Mouse (Mus musculus) yolk sac, embryonic 10.5 days (tissue): Measurements from ENCODE around the gene Idh1.

ENCODE experiments used
- DNase-seq: peaks from one replicate; pipeline ENCODE4 v3.0.0-alpha.2; 2017; ENCODE audit warnings: low spot score

Idh1 gene

DNA sequence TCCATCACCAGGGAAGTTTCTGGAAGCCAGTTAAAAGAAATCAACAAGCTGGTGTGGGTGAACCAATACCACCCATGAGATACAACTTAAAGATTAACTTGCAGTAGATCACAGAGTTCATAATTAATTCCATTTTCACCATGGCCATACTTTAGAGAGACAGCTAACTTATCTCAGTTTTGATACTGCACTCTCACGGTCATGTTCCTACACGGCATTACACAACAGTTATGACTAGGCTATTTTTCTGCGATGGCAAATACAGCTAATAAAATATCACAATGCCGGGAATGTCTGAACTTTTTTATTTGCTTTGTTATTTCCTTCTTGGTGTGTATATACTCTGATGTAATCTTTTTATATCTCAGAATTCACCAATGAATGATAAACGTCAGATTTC lies 9.4 kb downstream of the Idh1 start:
- no peak for DNase-seq

DNA sequence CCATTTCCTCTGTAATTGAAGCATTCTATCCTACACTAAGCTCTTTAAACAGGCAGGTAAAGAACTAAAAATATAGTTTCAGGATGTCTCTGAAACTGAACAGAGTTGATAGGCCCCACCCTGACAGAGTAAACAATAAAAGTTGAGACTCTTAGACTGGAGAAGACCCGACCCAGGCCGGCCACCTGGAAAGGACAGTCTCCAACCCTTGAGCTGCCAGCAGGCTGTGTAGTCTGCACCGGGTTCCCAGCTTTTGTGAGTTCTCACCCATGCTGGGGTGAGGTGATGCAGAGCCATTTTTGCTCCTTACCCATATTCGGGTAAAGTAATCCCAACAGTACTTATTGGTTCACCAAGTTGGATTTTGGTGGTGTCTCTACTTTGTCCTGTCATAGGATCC lies 10.1 kb downstream of the Idh1 start:
- DNase-seq: no peak

DNA sequence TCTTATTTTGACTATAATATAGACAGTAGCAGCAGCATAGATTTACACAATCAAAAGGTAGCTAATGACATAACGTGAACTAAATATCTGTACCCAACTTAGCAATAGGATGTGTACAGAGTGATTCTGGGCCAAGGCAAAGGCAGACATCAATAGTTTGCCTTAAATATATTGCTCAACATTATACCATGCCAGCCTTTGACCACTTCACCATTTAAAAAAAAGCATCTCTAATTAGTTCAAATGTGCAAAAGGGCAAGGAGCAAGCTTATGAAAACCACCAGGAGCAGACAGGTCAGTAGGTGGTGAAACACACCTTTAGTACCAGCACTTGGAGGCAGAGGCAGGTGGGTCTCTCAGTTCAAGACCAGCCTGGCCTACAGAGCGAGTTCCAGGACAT lies 12.6 kb downstream of the Idh1 start:
- DNase-seq: no peak

DNA sequence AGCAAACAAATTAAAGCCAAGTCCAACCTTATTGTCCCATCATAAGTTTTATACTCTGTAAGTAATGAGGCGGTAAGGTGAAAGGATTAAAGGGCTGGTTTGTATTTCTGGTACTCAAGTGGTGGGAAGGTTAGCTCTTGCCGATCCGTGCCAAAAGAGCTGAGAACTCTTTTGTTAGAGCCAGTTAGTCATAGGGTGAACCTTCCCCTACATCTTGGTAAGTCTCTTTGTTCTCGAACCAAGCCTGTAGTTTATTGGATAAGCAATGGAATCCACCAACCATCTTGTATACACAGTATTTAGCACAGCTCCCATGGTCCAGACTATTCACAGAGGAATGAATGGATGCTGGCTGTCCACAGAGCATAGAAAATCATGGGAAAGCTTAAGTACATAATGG lies 14.7 kb downstream of the Idh1 start:
- no peak for DNase-seq

DNA sequence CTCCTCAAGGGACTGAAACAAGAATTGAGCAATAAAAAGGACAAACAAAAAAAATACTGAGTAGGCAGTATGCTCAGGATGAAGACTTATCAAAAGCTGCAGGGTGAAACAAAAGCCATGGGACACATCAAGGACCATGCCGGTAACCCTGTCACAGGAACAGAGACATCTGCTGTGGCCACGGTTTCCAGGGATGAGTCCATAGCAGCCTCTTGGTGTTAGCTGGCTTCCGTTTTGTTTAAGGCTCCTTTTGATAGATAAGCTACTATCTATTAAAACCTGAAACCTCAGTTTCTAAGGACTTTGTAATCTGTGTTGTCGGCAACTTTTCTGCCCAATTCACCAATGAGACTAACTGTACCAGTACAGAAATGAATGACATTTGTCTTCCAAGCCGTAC lies 16.4 kb downstream of the Idh1 start:
- DNase-seq: no peak

DNA sequence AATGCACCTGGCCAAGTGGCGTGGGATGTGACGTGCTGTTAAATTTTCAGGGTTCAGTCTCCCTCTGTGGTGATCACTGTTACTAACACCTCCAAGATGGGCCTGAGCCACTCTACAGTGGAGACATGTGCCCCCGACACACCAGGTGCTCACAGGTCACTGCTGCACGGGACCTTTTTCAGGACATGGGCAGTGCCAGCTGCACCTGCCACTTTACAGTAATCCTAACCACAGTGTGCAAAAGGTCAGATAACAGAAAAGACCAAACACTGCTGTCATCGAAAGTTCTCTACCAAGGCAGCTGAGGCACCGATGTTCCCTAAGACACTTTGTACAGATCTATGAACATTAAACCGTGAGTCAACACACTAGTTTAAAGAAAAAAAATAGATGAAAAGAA lies 16.8 kb downstream of the Idh1 start:
- DNase-seq: no peak

DNA sequence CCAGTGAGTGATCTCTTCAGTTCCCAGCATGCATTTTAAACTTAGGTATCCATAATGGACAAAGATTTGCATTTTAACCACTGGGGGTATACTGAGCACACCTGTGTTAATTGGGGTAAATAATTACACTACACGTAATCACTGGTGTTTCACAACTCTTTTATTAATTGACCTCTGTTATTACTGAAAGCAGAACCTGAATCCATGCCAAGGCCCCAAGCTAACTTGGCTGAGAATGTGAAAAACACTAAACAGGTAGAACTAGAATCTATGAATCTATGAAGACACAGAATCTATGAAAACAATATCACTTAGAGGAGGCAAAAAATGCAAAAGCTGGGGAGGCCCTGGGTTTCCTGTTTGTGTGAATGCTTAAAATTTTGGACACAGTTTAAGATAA lies 18.8 kb downstream of the Idh1 start:
- no peak for DNase-seq

DNA sequence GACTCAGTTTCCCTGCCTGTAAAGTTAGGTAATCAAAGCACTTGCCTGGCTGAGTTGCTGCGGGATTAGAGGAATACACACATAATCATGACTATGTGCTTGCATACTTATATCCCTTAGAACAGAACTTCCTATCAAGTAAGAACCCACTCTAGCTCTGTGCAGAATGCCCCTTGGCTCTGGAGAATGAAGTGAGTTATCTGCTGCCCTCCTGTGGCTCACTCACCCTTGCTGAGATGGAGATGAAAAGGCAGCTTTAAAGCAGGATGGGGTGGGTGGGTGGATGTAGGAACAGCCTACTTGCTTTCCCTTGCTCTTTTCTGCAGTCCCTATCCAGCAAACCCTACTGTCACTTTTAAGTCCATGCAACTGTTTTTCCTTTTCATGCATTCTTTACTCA lies 24.1 kb downstream of the Idh1 start:
- DNase-seq: no peak

DNA sequence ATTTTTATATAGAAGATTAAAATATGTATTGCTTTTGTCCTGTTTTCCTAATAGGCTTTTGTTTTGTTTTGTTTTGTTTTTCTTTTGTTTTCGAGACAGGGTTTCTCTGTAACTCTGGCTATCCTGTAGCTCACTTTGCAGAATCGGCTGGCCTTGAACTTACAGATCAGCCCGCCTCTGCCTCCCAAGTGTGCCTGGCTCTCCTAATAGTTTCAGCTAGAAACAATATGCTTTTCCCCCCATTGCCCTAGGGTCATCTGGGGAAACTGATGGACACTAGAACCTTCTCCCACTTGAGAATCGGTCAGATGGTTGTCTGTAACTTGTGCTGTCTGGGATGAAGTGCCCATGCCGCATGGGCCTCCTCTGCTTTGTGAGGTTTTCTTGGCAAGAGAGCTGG lies 30.2 kb downstream of the Idh1 start:
- DNase-seq: no peak

DNA sequence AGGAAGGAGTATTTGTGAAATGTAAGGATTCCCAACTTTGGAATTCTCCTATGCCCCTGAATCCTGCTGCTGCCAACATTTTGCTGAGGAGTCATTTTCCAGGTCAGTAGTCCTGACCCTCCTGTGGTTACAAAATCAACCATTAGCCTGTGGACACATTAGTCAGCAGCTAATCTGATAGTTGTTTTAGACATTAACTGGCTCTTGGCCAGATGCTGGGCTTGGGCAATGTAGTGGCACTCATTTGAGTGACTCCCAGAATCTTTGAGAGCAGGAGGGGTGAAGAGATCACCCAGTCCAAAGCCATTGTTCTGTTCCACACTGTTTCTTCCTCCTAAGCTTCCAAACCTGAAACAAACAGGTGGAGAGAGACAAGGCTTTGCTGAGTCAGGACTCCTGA lies 31.5 kb downstream of the Idh1 start:
- DNase-seq: peak; percentile 66

DNA sequence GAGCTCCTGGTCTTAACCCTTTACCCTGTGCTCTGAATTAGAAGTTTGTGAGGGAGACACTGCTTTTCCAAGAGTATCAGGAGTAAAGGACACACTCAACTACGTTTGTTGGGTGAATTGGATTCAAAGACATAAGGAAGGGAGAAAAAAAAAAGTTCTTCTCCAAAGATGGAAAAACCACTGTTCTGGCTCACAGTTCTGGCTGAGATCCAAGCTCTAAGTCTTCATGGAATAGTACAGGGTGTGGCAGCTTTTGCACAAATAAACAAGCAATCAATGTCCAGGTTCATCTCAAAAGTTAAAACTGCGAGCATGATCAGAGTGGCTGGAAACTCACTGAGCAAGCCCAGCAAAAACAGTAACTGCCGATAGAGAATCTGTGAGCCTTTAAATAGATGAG lies 38.3 kb downstream of the Idh1 start:
- DNase-seq: no peak

DNA sequence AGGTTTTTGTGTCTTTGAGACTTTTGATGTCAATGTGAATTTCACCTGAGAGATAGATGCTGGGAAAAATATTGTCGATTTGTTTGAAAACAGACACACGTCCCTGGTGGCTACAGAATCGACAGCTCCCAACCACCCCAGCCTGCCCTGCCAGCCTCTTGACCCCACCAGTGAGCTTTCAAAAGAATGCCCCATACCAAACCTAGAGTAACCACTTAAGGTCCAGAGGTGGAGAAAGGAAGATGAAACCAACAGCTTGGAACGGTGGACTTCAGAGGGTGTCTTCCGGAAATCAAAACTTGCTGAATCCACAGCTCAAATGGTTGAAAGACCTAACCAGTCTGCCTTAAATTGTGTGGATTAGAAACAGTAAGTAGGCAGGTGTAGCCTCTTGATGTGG lies 39.0 kb downstream of the Idh1 start:
- DNase-seq: no peak

DNA sequence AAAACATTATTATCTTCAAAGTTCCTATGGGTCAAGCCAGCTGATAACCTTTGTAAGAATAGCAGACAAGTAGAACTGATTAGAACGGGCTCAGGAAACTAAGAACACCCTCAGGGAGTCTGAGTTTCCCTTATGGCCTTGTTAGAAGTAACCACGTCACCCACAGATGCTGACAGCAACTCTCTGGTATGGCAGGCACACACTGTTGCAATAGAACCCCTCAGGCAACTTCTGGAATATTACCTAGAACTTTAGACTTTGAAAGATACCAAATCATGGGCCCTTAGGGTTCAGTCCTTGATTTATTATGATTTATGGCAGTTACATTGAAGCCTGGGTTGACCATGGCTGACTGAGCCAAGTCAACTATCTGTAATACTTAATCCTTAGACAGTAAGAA lies 39.7 kb downstream of the Idh1 start:
- DNase-seq: no peak

DNA sequence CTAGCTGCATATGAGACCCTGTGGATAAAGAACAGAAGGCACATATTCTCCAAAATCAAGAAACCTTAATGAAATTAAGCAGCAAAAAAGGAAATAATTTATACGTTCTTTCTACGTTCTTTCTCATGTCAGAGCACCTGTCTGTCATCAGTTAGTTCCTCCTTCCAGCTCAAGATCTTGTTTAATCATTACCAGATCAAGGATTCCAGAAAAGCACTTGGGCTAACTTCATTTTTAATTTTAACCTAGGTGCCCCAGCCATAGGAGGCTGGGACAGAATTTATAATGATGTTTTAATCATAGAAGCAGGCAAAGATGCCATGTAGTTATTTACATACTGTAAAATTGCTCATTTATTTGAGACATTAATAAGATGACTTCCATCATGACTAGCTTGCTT lies 41.5 kb downstream of the Idh1 start:
- DNase-seq: no peak

DNA sequence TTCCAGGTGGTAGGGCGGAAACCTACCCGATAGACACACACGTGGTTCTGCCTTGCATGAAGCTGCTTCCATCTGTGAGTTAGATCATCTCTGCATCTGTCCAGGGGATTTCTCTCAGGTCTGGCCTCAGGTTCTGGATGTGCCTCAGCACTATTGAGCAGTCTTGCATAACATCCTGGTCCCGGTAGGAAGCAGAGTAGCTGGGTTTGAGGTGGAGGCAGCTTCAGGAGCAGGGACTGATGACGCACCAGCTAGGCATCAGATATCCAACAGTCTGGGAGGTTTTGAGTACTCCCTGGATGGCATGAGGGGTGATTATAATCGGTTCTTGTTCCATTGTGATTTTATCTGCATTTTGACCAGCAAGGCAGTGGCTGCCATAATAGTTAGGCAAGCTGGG lies 48.7 kb downstream of the Idh1 start:
- no peak for DNase-seq

DNA sequence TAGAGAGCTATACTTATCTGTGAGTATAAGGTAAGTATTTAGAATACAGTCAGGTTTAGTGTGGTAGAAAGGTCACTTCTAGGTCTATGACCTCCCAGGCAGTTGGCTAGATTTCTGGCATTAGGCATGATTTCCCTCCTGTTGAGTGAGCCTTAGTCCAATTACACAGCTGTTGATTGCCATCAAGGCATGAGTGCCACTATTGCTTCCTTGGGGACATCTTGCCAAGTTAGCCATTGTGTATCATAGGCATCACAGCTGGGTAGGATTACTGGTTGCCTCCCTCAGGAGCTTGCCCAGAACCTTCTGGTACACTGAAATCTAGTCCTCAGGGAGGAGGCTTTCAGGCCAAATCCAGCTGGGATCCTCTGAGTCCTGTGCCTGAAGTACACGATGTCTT lies 53.5 kb downstream of the Idh1 start:
- DNase-seq: no peak

DNA sequence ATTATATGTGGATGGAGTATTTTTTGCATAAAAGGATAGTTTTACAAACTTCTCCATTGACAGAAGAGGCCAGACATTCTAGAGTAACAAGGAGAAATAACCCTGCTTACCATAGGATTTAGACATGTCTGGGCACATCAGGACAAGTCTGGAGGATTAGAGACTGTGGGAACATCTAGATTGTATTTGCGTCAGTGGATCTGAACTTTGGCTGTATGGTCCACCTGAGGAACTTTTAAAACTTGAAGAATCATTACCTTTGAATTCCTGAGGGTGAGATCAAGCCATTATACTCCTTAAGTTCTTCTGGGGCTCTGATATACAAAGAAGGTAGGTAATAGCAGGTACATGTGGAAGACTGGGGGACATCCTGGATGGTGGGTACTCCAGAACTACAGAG lies 54.6 kb downstream of the Idh1 start:
- no peak for DNase-seq

DNA sequence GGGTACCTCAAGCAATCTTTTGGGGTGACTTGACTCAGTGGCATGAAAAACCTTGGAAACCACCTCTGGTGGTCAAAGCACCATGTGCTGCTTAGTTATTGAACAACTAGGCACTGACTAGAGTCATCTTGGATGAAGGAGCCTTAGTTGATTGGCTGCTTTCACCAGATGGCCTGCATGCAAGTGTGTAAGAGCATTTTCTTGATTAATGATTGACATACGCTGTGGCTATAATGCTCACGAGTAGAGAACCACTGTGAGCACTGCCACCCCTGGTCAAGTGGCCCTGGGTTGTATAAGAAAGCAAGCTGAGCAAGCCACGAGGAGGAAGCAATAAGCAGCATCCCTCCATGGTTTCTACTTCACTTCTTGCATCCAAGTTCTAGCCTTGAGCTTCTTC lies 56.1 kb downstream of the Idh1 start:
- peak; percentile 60 for DNase-seq

DNA sequence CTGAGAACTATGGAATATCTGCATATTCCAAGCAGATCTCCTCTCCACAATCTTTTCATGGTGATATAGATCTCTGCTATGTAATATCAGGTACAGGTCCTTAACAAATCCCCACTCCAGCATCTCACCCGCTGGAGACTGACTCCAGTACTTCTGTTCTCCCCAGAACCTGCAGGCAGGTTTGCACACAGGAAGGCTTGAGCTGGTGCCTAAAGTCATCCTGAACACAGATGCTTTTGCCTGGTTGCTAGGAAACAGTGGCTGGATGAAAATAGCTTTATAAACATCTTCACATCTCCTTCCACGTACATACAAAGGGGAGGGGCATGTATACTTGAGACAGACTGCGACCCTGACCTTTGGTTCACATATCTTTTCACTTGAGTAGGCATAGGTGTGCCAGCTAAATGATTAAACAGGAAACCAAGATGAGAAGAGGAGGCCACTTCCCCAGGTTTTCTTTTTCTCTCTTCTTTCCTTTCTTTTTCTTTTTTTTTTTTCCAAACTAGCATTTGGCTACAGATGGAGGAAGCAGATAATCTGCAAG lies 56.6 kb downstream of the Idh1 start:
- DNase-seq: peak; percentile 55

DNA sequence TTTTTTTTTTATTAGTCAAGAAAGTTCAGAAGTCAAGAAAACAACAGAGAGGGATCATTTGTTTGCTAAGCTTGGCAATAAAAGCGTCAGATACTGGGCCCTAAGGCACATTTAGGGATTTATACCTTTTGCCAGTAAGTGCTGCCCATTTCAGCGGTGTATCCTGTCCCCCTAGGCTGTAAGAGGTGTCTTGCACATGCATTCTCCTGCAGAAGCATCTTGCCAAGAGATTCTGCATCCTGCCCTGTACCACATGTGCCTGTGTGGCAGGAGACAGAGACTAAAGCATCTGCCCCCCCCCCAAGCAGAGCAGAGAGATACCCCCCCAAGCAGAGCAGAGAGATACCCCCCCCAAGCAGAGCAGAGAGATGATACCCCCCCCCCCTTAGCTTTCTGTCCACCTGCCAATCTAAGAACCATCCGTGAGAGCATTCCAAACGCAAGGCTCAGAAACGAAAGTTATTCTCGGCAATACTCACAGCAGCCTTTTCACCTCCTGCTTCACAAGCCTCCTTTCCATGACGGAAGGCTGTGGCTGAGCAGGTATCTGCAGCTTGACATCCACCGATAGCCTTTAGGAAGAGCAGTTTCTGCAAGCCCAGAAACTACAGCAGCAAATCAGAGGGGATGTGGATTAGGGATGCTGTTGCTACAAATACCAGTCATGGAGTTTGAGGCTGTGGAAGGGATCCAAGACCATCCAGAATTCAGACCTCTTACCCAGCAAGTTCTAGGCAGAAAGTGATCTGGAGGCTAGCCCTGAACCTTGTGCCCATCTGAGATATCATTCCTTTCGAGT lies 63.5 kb downstream of the Idh1 start, which contains the start of gene D630023F18Rik:
D630023F18Rik (minus strand) TSS at position 641 of the 799 bp plus-strand sequence.
- DNase-seq: no peak

DNA sequence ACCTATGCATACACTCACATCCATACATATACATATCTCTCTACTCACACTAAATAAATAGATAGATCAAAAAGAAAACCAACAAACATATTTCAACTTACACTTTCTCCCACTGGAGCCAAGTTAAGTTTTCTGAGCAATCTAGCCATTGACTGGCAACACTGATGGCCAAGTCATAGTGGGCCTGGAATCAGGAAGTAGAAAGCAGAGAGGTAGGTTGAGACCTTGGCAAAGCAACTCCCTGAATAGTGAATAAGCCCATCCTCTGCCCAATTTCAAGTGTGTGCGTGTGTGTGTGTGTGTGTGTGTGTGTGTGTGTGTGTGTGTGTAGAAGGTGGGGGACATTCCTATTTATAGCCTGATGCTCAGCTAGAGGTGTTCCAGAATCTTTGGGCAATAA lies 66.9 kb downstream of the Idh1 start, which contains the start of gene Gm28845:
Gm28845 (minus strand) TSS at position 121 of the 400 bp plus-strand sequence.
- DNase-seq: no peak

DNA sequence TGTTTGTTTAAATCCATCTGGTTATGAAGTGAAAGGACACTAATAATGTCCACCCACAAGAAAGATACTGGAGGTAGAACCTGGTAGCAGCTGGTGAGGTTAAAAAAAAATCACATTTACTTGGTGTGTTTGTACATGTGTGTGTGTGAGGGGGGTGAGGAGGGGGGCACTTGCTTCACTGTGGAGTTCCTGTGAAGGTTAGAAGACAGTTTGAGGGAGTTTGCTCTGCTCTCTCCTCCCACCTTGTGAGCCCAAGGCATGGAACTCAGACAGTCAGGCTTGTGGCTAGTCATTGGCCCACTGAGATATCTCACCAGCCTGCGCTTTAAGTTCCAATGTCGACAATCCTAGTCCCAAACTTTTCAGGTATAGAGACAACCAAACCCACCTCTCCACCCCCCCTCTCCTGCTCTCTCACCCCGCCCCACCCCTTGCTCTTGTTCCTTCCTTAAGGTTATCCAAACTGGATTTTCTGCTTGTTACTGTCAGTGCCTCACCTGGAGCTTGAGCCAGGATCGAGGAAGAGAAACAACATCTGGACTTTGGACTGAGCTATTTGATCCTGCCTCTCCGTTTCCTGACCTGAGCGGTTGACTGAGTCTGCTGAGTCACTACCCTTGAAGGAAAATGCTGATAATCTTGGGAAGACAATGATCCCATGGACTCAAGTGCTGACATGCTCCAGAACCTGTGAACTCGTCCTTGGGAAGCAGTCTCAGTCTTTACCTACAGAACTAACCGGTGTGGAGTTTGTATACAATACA lies 68.0 kb downstream of the Idh1 start:
- DNase-seq: peak; percentile 85

DNA sequence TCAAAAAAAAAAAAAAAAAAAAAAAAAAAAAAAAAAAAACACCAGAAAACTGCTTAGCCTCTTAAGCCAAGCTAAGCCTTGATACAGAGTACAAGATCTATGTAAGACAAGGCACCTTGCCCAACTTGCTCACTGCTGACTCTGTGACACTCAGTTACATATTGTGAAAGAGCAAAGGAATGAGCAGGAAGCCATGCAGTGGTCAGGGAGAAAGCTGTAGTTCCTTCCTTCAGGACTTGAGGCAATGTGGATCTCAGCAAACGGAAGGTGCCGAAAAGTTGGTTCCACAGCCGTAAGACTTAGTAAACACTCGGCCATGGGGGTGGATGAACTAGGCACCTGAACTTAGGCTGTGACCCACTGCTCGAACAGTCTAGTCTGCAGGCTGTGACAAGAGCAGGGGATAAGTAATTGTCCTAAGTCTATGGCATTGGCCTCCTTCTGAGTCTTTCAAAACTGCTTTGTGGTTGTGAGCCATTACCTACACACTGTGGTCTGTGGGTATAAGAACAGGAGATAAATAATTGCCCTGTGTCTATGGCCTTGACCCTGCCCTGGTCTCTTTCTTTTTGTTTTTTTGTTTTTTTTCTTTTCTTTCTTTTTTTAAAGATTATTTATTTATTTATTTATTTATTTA lies 72.6 kb downstream of the Idh1 start:
- DNase-seq: peak; percentile 57
